Comparison of ENCODE assay signal across 20 mouse cellular contexts in the genomic region with DNA sequence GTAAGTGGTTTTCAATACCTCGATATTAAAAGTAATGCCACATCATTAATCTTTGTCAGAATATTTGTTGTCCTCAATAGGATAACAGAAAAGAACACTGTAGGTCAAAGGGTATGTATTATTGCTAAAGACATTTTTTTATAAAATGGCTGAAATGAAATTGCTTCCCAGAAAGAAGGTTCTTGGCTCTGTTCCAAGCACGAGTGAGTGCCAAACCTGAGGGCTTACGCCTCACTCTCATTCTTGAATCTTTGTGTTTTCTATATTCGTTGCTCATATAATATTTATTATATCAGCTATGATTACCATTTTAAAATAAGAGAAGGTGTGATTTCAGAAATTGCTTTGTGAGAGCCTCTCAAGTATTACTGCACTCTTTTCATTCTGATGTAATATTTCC. TPM values are rescaled to one million over a fixed set of nuclear protein-coding genes. Genes with fewer than 3 reads are reported as not detected.
A peak's percentile ranks its signal among the peaks of the same experiment; 100 is the strongest.
DNase-seq lines count a peak whose midpoint lies in the region; ATAC-seq and TF ChIP-seq lines count a peak whose summit lies in the region.
"Had no signal": no experiment of that assay in that cellular context is flagged by ENCODE, and none has a peak within 500 bp of the region (broad histone marks: within the 10 kb centered on the region; RNA-seq: fewer than 3 reads in every experiment).

No protein-coding gene starts in this region.

- no peak overlapping the region for H3K27ac ChIP-seq in forebrain, embryonic 14.5 days (ENCODE audit: low read depth, low read length)
- no peak overlapping the region for H3K27ac ChIP-seq in forebrain, embryonic 12.5 days
- no peak overlapping the region for H3K27ac ChIP-seq in limb, embryonic 14.5 days (replicated peaks; ENCODE audit: low read depth, low read length)
- no peak overlapping the region for H3K27ac ChIP-seq in limb, embryonic 10.5 days
- H3K27ac ChIP-seq: embryonic facial prominence, embryonic 13.5 days; forebrain, embryonic 13.5 days; heart, embryonic 13.5 days; hindbrain, embryonic 13.5 days had no signal

- no peak overlapping the region for H3K4me2 ChIP-seq in forebrain, embryonic 14.5 days (ENCODE audit: low read length)
- no peak overlapping the region for H3K4me2 ChIP-seq in forebrain, embryonic 12.5 days
- no peak overlapping the region for H3K4me2 ChIP-seq in limb, embryonic 14.5 days (replicated peaks; ENCODE audit: low read depth, low read length, severe bottlenecking)
- H3K4me2 ChIP-seq: embryonic facial prominence, embryonic 13.5 days; forebrain, embryonic 13.5 days; heart, embryonic 13.5 days; hindbrain, embryonic 13.5 days had no signal

- H3K9me3 ChIP-seq in forebrain, embryonic 14.5 days (replicated peaks; ENCODE audit: control insufficient read depth, low read length) = no peaks in the 10 kb centered on the region
- no peaks in the 10 kb centered on the region for H3K9me3 ChIP-seq in forebrain, embryonic 12.5 days
- H3K9me3 ChIP-seq in limb, embryonic 14.5 days (ENCODE audit: control insufficient read depth, low read length) = no peaks in the 10 kb centered on the region
- H3K9me3 ChIP-seq in limb, embryonic 10.5 days (replicated peaks) = no peaks in the 10 kb centered on the region
- H3K9me3 ChIP-seq: embryonic facial prominence, embryonic 13.5 days; forebrain, embryonic 13.5 days; heart, embryonic 13.5 days; hindbrain, embryonic 13.5 days had no signal

- ATAC-seq in forebrain, embryonic 14.5 days = no peak
- no peak for ATAC-seq in forebrain, embryonic 12.5 days (ENCODE audit: low FRiP score)
- no peak for ATAC-seq in limb, embryonic 14.5 days (ENCODE audit: low FRiP score, low read depth)
- ATAC-seq: CD4-positive, CD25-positive, alpha-beta regulatory T cell, adult 4 months; forebrain, embryonic 13.5 days; intestine, embryonic 16.5 days had no signal

- TF ChIP-seq POLR2A in limb, embryonic 14.5 days (IDR thresholded peaks at IDR 0.05; ENCODE audit: borderline replicate concordance, extremely low read depth, insufficient read depth, insufficient read length) = no peak

- no peak overlapping the region for H3K9ac ChIP-seq in forebrain, embryonic 14.5 days (ENCODE audit: low read length)
- no peak overlapping the region for H3K9ac ChIP-seq in forebrain, embryonic 12.5 days
- no peak overlapping the region for H3K9ac ChIP-seq in limb, embryonic 14.5 days (ENCODE audit: low read depth, low read length, severe bottlenecking)
- H3K9ac ChIP-seq: embryonic facial prominence, embryonic 13.5 days; forebrain, embryonic 13.5 days; heart, embryonic 13.5 days; hindbrain, embryonic 13.5 days had no signal

- WGBS in forebrain, embryonic 14.5 days = 78% methylated on average over 4 of the region's 4 CpGs
- WGBS in forebrain, embryonic 12.5 days = 85% methylated on average over 4 of the region's 4 CpGs
- WGBS in limb, embryonic 14.5 days = 70% methylated on average over 4 of the region's 4 CpGs
- WGBS in limb, embryonic 10.5 days = 90% methylated on average over 4 of the region's 4 CpGs

- no peaks in the 10 kb centered on the region for H3K36me3 ChIP-seq in forebrain, embryonic 14.5 days (ENCODE audit: control insufficient read depth, insufficient read depth, low read length)
- no peaks in the 10 kb centered on the region for H3K36me3 ChIP-seq in forebrain, embryonic 12.5 days (replicated peaks)
- no peaks in the 10 kb centered on the region for H3K36me3 ChIP-seq in limb, embryonic 14.5 days (ENCODE audit: control insufficient read depth, insufficient read depth, low read length)
- no peaks in the 10 kb centered on the region for H3K36me3 ChIP-seq in limb, embryonic 10.5 days
- H3K36me3 ChIP-seq: embryonic facial prominence, embryonic 13.5 days; G1E; heart, embryonic 13.5 days; hindbrain, embryonic 13.5 days had no signal

- no peaks in the 10 kb centered on the region for H3K27me3 ChIP-seq in forebrain, embryonic 14.5 days (replicated peaks; ENCODE audit: control insufficient read depth, insufficient read depth, low read length)
- H3K27me3 ChIP-seq in forebrain, embryonic 12.5 days = no peaks in the 10 kb centered on the region
- no peaks in the 10 kb centered on the region for H3K27me3 ChIP-seq in limb, embryonic 14.5 days (ENCODE audit: control insufficient read depth, insufficient read depth, low read length)
- no peaks in the 10 kb centered on the region for H3K27me3 ChIP-seq in limb, embryonic 10.5 days (ENCODE audit: low read depth, poor library complexity, severe bottlenecking)
- H3K27me3 ChIP-seq: embryonic facial prominence, embryonic 13.5 days; forebrain, embryonic 13.5 days; heart, embryonic 13.5 days; hindbrain, embryonic 13.5 days had no signal

- no peaks in the 10 kb centered on the region for H3K4me1 ChIP-seq in forebrain, embryonic 14.5 days (ENCODE audit: control insufficient read depth, insufficient read depth, low read length)
- no peaks in the 10 kb centered on the region for H3K4me1 ChIP-seq in forebrain, embryonic 12.5 days
- H3K4me1 ChIP-seq in limb, embryonic 14.5 days (ENCODE audit: control insufficient read depth, insufficient read depth, low read length) = no peaks in the 10 kb centered on the region
- H3K4me1 ChIP-seq in limb, embryonic 10.5 days = no peaks in the 10 kb centered on the region
- H3K4me1 ChIP-seq: embryonic facial prominence, embryonic 13.5 days; forebrain, embryonic 13.5 days; heart, embryonic 13.5 days; hindbrain, embryonic 13.5 days had no signal

- DNase-seq in adrenal gland, postnatal 10 days = peak; percentile 20
- no peak for DNase-seq in adrenal gland, postnatal 25 days
- peak; percentile 3 for DNase-seq in forebrain, embryonic 14.5 days (ENCODE audit: low spot score)
- peak; percentile 6 for DNase-seq in limb, embryonic 14.5 days (ENCODE audit: low spot score)
- no peak for DNase-seq in limb, embryonic 10.5 days (ENCODE audit: low spot score)
- peak; percentile 8 for DNase-seq in NIH3T3 (ENCODE audit: low read depth)
- no peak for DNase-seq in gastrocnemius, adult 18-20 months (ENCODE audit: low spot score)
- DNase-seq: B cell, adult 2 months; cerebellum, adult 18-20 months; gastrocnemius, postnatal 36 days; heart, adult 11 months; heart, postnatal 36 days had no signal

- no peak overlapping the region for H3K4me3 ChIP-seq in forebrain, embryonic 14.5 days (ENCODE audit: low read depth, low read length)
- no peak overlapping the region for H3K4me3 ChIP-seq in forebrain, embryonic 12.5 days (replicated peaks)
- H3K4me3 ChIP-seq in limb, embryonic 14.5 days (replicated peaks; ENCODE audit: low read length) = no peak overlapping the region
- no peak overlapping the region for H3K4me3 ChIP-seq in limb, embryonic 10.5 days
- H3K4me3 ChIP-seq: embryonic facial prominence, embryonic 13.5 days; forebrain, embryonic 13.5 days; heart, embryonic 13.5 days; hindbrain, embryonic 13.5 days had no signal

RNA-seq across cellular contexts. Expression of gene Ppfia2, which starts 57.0 kb away (rescaled TPM):
- total RNA-seq in adrenal gland, postnatal 10 days (2021) = 1 to 10 TPM; 6.7 to 8.8 TPM
- 6.3 and 9.4 TPM in 2 replicates for total RNA-seq in adrenal gland, postnatal 25 days (2021)
- polyA plus RNA-seq in forebrain, embryonic 14.5 days (2014; fragmentation: Nextera tagmentation; extraction: Ambion mirVana) = 24.1 and 36.1 TPM in 2 replicates
- 8.9 and 9.9 TPM in 2 replicates for polyA plus RNA-seq in forebrain, embryonic 12.5 days (2016; fragmentation: Nextera tagmentation; extraction: Ambion mirVana)
- 0.64 and 0.81 TPM in 2 replicates for polyA plus RNA-seq in limb, embryonic 14.5 days (2012; rRNA removed)
- 0.66 and 0.70 TPM in 2 replicates for polyA plus RNA-seq in limb, embryonic 14.5 days (2014; fragmentation: Nextera tagmentation; extraction: Ambion mirVana)
- polyA plus RNA-seq in limb, embryonic 10.5 days (2016; fragmentation: Nextera tagmentation; extraction: Ambion mirVana) = 0.09 and 0.25 TPM in 2 replicates
- under 1 TPM; 0.07 to 0.24 TPM for total RNA-seq in gastrocnemius, adult 18-20 months (2021)
- polyA plus RNA-seq: G1E had no signal

Comparison
In these comparisons a context has a peak if more than half of its experiments do, and no peak if none do; other contexts are left out.
1. DNase-seq: peak in adrenal gland, postnatal 10 days (single experiment), forebrain, embryonic 14.5 days (single experiment), limb, embryonic 14.5 days (single experiment) and NIH3T3 (single experiment); none in adrenal gland, postnatal 25 days (single experiment), limb, embryonic 10.5 days (single experiment) and gastrocnemius, adult 18-20 months (single experiment).